Mouse (Mus musculus): ENCODE results near the gene Defa28.
"Not testable (repeated sequence)": the region's sequence is repeated elsewhere in the genome, so short reads cannot be mapped to it uniquely, and the experiment has no call there.

The Defa28 gene

DNA sequence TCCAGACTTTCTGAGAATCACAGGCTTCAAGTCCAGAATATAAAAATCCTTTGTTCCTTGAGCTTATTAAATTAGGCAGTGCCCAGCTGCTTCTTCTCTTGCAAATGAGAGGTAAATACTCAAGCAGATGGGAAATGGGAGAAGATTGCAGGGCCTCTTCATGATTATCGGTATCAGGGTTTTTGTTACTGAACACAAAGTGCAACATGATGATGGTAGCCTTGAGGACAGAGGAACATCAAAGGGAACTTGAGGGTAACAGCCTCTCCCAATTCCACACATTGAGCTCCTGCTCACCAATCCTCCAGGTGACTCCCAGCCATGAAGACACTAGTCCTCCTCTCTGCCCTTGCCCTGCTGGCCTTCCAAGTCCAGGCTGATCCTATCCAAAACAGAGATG, at the start of gene Defa28:
Gene Defa28 (plus strand): TSS at position 301 of the 400 bp plus-strand sequence.
- not testable (repeated sequence) for DNase-seq (ENCODE audit: low spot score in 2 of 2)

DNA sequence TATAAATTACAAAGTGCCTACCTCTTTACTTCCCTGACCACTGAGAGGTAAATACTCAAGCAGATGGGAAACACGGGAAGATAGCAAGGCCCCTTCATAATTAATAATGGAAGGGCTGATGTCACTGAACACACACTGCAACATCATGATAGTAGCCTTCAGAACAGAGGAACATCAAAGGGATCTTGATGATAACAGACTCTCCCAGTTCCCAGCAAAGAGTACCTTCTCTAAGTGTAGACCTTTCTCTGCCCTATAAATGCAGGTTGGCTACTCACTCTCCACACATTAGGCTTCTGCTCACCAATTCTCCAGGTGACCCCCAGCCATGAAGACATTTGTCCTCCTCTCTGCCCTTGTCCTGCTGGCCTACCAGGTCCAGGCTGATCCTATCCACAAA, 17.7 kb upstream of the Defa28 start, which contains the start of gene Defa37:
Gene Defa37 (plus strand): TSS at position 301 of the 400 bp plus-strand sequence.
- not testable (repeated sequence) for DNase-seq (ENCODE audit: low spot score in 2 of 2)

DNA sequence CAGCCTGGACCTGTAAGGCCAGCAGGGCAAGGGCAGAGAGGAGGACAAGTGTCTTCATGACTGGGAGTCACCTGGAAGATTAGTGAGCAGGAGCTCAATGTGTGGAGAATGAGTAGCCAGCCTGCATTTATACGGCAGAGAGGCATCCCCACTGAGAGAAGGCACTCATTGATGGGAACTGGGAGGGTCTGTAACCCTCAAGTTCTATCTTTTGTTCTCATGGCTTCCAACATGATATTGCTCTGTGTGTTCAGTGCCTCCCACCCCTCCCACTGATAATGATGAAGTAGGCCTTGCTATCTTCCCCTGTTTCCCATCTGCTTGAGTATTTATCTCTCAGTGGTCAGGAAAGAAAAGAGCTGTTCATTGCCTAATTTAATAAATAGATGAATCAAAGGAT, 11.6 kb downstream of the Defa28 start, which contains the start of gene Gm7861:
Gene Gm7861 (minus strand): TSS at position 101 of the 400 bp plus-strand sequence.
- DNase-seq (ENCODE audit: low spot score in 2 of 2) = not testable (repeated sequence)

DNA sequence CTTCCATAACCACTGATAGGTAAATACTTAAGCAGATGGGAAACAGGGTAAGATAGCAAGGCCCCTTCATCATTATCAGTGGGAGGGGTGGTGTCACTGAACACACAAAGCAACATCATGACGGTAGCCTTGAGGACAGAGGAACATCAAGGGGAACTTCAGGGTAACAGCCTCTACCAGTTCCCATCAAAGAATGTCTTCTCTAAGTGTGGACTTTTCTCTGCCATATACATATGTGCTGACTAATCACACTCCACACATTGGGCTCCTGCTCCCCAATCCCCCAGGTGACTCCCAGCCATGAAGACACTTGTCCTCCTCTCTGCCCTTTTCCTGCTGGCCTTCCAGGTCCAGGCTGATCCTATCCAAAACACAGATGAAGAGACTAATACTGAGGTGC, 35.1 kb downstream of the Defa28 start, which contains the start of gene Defa26:
Gene Defa26 (plus strand): TSS at position 301 of the 400 bp plus-strand sequence.
- DNase-seq (ENCODE audit: low spot score in 2 of 2) = not testable (repeated sequence)

All from frontal cortex, postnatal 10 days (tissue).